Comparison of ENCODE assay signal across 9 mouse cellular contexts in the genomic region with DNA sequence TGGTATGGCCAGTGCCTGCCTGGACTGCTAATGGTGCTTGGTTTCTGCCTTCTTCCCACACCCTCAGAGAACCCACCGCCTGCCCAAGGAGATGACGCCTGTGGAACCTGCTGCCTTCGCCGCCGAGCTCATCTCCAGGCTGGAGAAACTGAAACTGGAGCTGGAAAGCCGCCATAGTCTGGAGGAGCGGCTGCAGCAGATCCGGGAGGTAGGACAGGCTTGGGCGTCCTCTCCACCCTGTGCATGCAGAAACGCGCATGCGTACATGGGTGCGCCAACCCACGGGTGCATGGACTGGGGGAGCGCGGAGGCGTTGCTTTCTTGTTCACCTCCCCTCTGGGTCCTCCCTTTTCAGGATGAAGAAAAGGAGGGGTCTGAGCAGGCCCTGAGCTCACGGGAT. TPM values are rescaled to one million over a fixed set of nuclear protein-coding genes. Genes with fewer than 3 reads are reported as not detected.
DNase-seq lines count a peak whose midpoint lies in the region; ATAC-seq and TF ChIP-seq lines count a peak whose summit lies in the region.
"Had no signal": no experiment of that assay in that cellular context is flagged by ENCODE, and none has a peak within 500 bp of the region (broad histone marks: within the 10 kb centered on the region; RNA-seq: fewer than 3 reads in every experiment).

No protein-coding gene starts in this region.

- no peak overlapping the region for H3K4me2 ChIP-seq in embryonic facial prominence, embryonic 13.5 days
- no peak overlapping the region for H3K4me2 ChIP-seq in midbrain, embryonic 12.5 days (replicated peaks)

- TF ChIP-seq CTCF in ES-Bruce4 (IDR thresholded peaks at IDR 0.05; ENCODE audit: low read depth, low read length): no peak

- H3K36me3 ChIP-seq in embryonic facial prominence, embryonic 13.5 days: peaks cover 91% of the 10 kb centered on the region
- H3K36me3 ChIP-seq in embryonic facial prominence, embryonic 10.5 days (replicated peaks): peaks cover 99% of the 10 kb centered on the region
- H3K36me3 ChIP-seq in ES-Bruce4 (ENCODE audit: control insufficient read depth, insufficient read depth, low read length, poor library complexity, severe bottlenecking): no peaks in the 10 kb centered on the region
- H3K36me3 ChIP-seq in midbrain, embryonic 12.5 days: peaks cover 88% of the 10 kb centered on the region

- H3K4me1 ChIP-seq in embryonic facial prominence, embryonic 13.5 days: peaks cover 43% of the 10 kb centered on the region
- H3K4me1 ChIP-seq in embryonic facial prominence, embryonic 10.5 days: peaks cover 27% of the 10 kb centered on the region
- no peaks in the 10 kb centered on the region for H3K4me1 ChIP-seq in ES-Bruce4 (ENCODE audit: control insufficient read depth, insufficient read depth, low read length)
- peaks cover 37% of the 10 kb centered on the region for H3K4me1 ChIP-seq in midbrain, embryonic 12.5 days

- 90% methylated on average over 18 of the region's 18 CpGs for WGBS in embryonic facial prominence, embryonic 13.5 days
- 94% methylated on average over 18 of the region's 18 CpGs for WGBS in embryonic facial prominence, embryonic 10.5 days
- 94% methylated on average over 18 of the region's 18 CpGs for WGBS in midbrain, embryonic 12.5 days

- TF ChIP-seq POLR2A in ES-Bruce4 (IDR thresholded peaks at IDR 0.05; ENCODE audit: insufficient read depth, low read length): no peak

- H3K4me3 ChIP-seq in embryonic facial prominence, embryonic 13.5 days: no peak overlapping the region
- no peak overlapping the region for H3K4me3 ChIP-seq in embryonic facial prominence, embryonic 10.5 days
- peak overlapping the region; percentile 15 for H3K4me3 ChIP-seq in ES-Bruce4 (ENCODE audit: low read depth, low read length)
- no peak overlapping the region for H3K4me3 ChIP-seq in midbrain, embryonic 12.5 days

- ATAC-seq in embryonic facial prominence, embryonic 13.5 days (ENCODE audit: insufficient number of reproducible peaks, insufficient read depth, low FRiP score, low TSS enrichment, low read depth): no peak
- no peak for ATAC-seq in midbrain, embryonic 12.5 days (ENCODE audit: low FRiP score, low read depth)

- H3K27me3 ChIP-seq in embryonic facial prominence, embryonic 13.5 days: no peaks in the 10 kb centered on the region
- H3K27me3 ChIP-seq in embryonic facial prominence, embryonic 10.5 days (replicated peaks; ENCODE audit: low read depth, poor library complexity, severe bottlenecking): peaks cover 19% of the 10 kb centered on the region; the same call in 1 of the 2 replicates
- H3K27me3 ChIP-seq in ES-Bruce4 (ENCODE audit: control insufficient read depth, insufficient read depth, low read length, poor library complexity, severe bottlenecking): no peaks in the 10 kb centered on the region
- no peaks in the 10 kb centered on the region for H3K27me3 ChIP-seq in midbrain, embryonic 12.5 days

- peak overlapping the region; percentile 22; the same call in 1 of the 2 replicates for H3K27ac ChIP-seq in embryonic facial prominence, embryonic 13.5 days
- no peak overlapping the region for H3K27ac ChIP-seq in embryonic facial prominence, embryonic 10.5 days (replicated peaks)
- no peak overlapping the region for H3K27ac ChIP-seq in ES-Bruce4 (ENCODE audit: insufficient read depth, low read length)
- H3K27ac ChIP-seq in midbrain, embryonic 12.5 days (replicated peaks): peak overlapping the region; percentile 80

- TF ChIP-seq EP300 in ES-Bruce4 (IDR thresholded peaks at IDR 0.05; ENCODE audit: insufficient read depth, low read depth, low read length): no peak

- no peak overlapping the region for H3K9ac ChIP-seq in embryonic facial prominence, embryonic 13.5 days
- no peak overlapping the region for H3K9ac ChIP-seq in ES-Bruce4 (ENCODE audit: low read depth, poor library complexity, severe bottlenecking)
- H3K9ac ChIP-seq in midbrain, embryonic 12.5 days (replicated peaks): no peak overlapping the region

- DNase-seq in embryonic facial prominence, embryonic 10.5 days (ENCODE audit: low spot score): no peak
- peak; percentile 78 to 89 for DNase-seq in frontal cortex, adult 2 months (ENCODE audit: extremely low spot score in 1 of 2, low spot score in 1 of 2)
- no peak for DNase-seq in retina, postnatal 1 day
- DNase-seq in kidney, postnatal 25 days: no peak
- DNase-seq in kidney, postnatal 4 days: no peak
- DNase-seq: adrenal gland, adult 8-10 months had no signal

- no peaks in the 10 kb centered on the region for H3K9me3 ChIP-seq in embryonic facial prominence, embryonic 13.5 days
- H3K9me3 ChIP-seq in embryonic facial prominence, embryonic 10.5 days: no peaks in the 10 kb centered on the region
- H3K9me3 ChIP-seq in ES-Bruce4 (replicated peaks; ENCODE audit: control insufficient read depth, insufficient read depth, low read length, poor library complexity, severe bottlenecking): no peaks in the 10 kb centered on the region
- H3K9me3 ChIP-seq in midbrain, embryonic 12.5 days: no peaks in the 10 kb centered on the region

RNA-seq across cellular contexts. Expression of a gene that starts 21.7 kb away (rescaled TPM):
- 17.4 and 25.1 TPM in 2 replicates for polyA plus RNA-seq in embryonic facial prominence, embryonic 13.5 days (2015; fragmentation: Nextera tagmentation; extraction: Ambion mirVana)
- polyA plus RNA-seq in embryonic facial prominence, embryonic 10.5 days (2016; fragmentation: Nextera tagmentation; extraction: Ambion mirVana): 12.7 and 15.3 TPM in 2 replicates
- polyA plus RNA-seq in ES-Bruce4 (2011; ENCODE audit: insufficient read depth, insufficient read length, low read depth, missing spikeins): 11.4 and 14.5 TPM in 2 replicates
- polyA plus RNA-seq in frontal cortex, adult 2 months (2012; rRNA removed): 24.0 and 26.5 TPM in 2 replicates
- 19.8 and 28.1 TPM in 2 replicates for polyA plus RNA-seq in midbrain, embryonic 12.5 days (2016; fragmentation: Nextera tagmentation; extraction: Ambion mirVana)

Comparison
In these comparisons a context has a peak if more than half of its experiments do, and no peak if none do; other contexts are left out.
1. H3K27ac ChIP-seq: peak in embryonic facial prominence, embryonic 13.5 days (single experiment) and midbrain, embryonic 12.5 days (single experiment); none in embryonic facial prominence, embryonic 10.5 days (single experiment) and ES-Bruce4 (single experiment).
2. DNase-seq: peak in frontal cortex, adult 2 months (2 of 2); none in embryonic facial prominence, embryonic 10.5 days (single experiment), retina, postnatal 1 day (single experiment), kidney, postnatal 25 days (0 of 2) and kidney, postnatal 4 days (0 of 2).